Mouse (Mus musculus) hindbrain, embryonic 14.5 days (tissue): Measurements from ENCODE around the gene Sh3rf3. TPM values are rescaled to one million over a fixed set of nuclear protein-coding genes. Genes with fewer than 3 reads are reported as not detected.

Experiments used
- ATAC-seq: fragments of 200-750 bp; cut with Nextera tagmentation; 2 replicates; pipeline ENCODE4 v1.8.0; 2017; ENCODE audit warnings: moderate number of reproducible peaks, mild to moderate bottlenecking, moderate TSS enrichment, moderate library complexity; ENCODE audit not compliant: low FRiP score
- DNase-seq: peaks from one replicate; pipeline ENCODE4 v3.0.0-alpha.2; 2015; ENCODE audit warnings: low spot score
- H3K27ac ChIP-seq: fragments of 300-500 bp; sonication (generic); 2 replicates; pipeline ENCODE4 v1.5.1; 2014; ENCODE audit warnings: mild to moderate bottlenecking, moderate library complexity
- H3K27me3 ChIP-seq: fragments of 300-500 bp; sonication (generic); 2 replicates; pipeline ENCODE4 v1.6.1; 2014; ENCODE audit warnings: mild to moderate bottlenecking, low read length, mixed read lengths; ENCODE audit not compliant: control insufficient read depth, insufficient read depth
- H3K36me3 ChIP-seq: fragments of 300-500 bp; sonication (generic); replicated peaks from 2 replicates; pipeline ENCODE4 v1.6.1; 2014; ENCODE audit not compliant: control insufficient read depth, insufficient read depth
- H3K4me1 ChIP-seq: fragments of 300-500 bp; sonication (generic); replicated peaks from 2 replicates; pipeline ENCODE4 v1.6.1; 2014; ENCODE audit warnings: antibody characterized with exemption, low read length, mixed read lengths; ENCODE audit not compliant: control insufficient read depth, insufficient read depth
- H3K4me2 ChIP-seq: fragments of 300-500 bp; sonication (generic); replicated peaks from 2 replicates; pipeline ENCODE4 v1.6.1; 2014; ENCODE audit warnings: mild to moderate bottlenecking, moderate library complexity
- H3K4me3 ChIP-seq: fragments of 300-500 bp; sonication (generic); replicated peaks from 2 replicates; pipeline ENCODE4 v1.5.1; 2014; ENCODE audit warnings: mild to moderate bottlenecking, low read length
- H3K9ac ChIP-seq: fragments of 300-500 bp; sonication (generic); 2 replicates; pipeline ENCODE4 v1.6.1; 2014
- H3K9me3 ChIP-seq: fragments of 300-500 bp; sonication (generic); 2 replicates; pipeline ENCODE4 v1.6.1; 2016; ENCODE audit warnings: low read length; ENCODE audit not compliant: control insufficient read depth
- WGBS: fragments of 180-500 bp; shearing (Covaris S2); extraction: QIAGEN DNeasy Blood & Tissue Kit; methylation state at CpG from one replicate; pipeline ENCODE4 v1.1.7; 2014; 5-methylcytosine and 5-hydroxymethylcytosine counted together
- microRNA-seq: library from miRNA; unstranded; fragments of <30 nt; microRNA quantifications from one replicate; pipeline ENCODE4, GENCODE M21; 2016
- polyA plus RNA-seq: library from polyadenylated mRNA; unstranded; fragments of >200 nt; fragmentation: Nextera tagmentation; extraction: Ambion mirVana; gene quantifications from 2 replicates; pipeline ENCODE4 v1.2.1, GENCODE M21; 2014

Sh3rf3 gene
- polyA plus RNA-seq, 1 experiment from 2014 or later = 5.2 TPM

GRCm38 (mm10) chr10:59172539-59172938 is 359.4 kb downstream of the Sh3rf3 start:
- DNase-seq = no peak
- no peak overlapping the region for H3K4me2 ChIP-seq
- H3K27ac ChIP-seq = no peak overlapping the region
- no peaks in the 10 kb centered on the region for H3K27me3 ChIP-seq
- 100% methylated on average over 1 of the region's 1 CpGs for WGBS
- H3K9ac ChIP-seq = no peak overlapping the region
- ATAC-seq = no peak
- H3K4me3 ChIP-seq = no peak overlapping the region
- peaks cover 20% of the 10 kb centered on the region for H3K36me3 ChIP-seq
- H3K4me1 ChIP-seq = no peaks in the 10 kb centered on the region
- no peaks in the 10 kb centered on the region for H3K9me3 ChIP-seq

GRCm38 (mm10) chr10:59179620-59180019 is 366.5 kb downstream of the Sh3rf3 start:
- WGBS = 92% methylated on average over 3 of the region's 3 CpGs
- no peak overlapping the region for H3K27ac ChIP-seq
- no peak overlapping the region for H3K4me2 ChIP-seq
- DNase-seq (no peak), ATAC-seq (no peak)
- H3K27me3 ChIP-seq = no peaks in the 10 kb centered on the region
- no peaks in the 10 kb centered on the region for H3K9me3 ChIP-seq
- H3K9ac ChIP-seq = no peak overlapping the region
- H3K36me3 ChIP-seq = peaks cover 28% of the 10 kb centered on the region
- H3K4me1 ChIP-seq = no peaks in the 10 kb centered on the region
- no peak overlapping the region for H3K4me3 ChIP-seq

GRCm38 (mm10) chr10:59182306-59182705 is 369.1 kb downstream of the Sh3rf3 start:
- no peak for DNase-seq
- Histone ChIP-seq H3K27me3 (no peaks in the 10 kb centered on the region), H3K9ac (no peak overlapping the region), H3K4me2 (no peak overlapping the region), H3K4me1 (no peaks in the 10 kb centered on the region), H3K9me3 (no peaks in the 10 kb centered on the region), H3K36me3 (peaks cover 8% of the 10 kb centered on the region; the same call in 1 of the 2 replicates), H3K27ac (no peak overlapping the region), H3K4me3 (no peak overlapping the region)
- WGBS = 71% methylated on average over 3 of the region's 3 CpGs
- ATAC-seq = no peak

Small RNAs within 50 kb of the gene (microRNA-seq; reads per million reads assigned to microRNA genes)
- not detected for gene Gm27672

Other genes with a start within 250 kb of the Sh3rf3 start
- 0.24 and 0.25 TPM in 2 replicates for gene Edar, start 137.7 kb upstream of the Sh3rf3 start, polyA plus RNA-seq
- gene Gm17542, start 95.1 kb upstream of the Sh3rf3 start, polyA plus RNA-seq = not detected in 2 replicates